In the genomic region with DNA sequence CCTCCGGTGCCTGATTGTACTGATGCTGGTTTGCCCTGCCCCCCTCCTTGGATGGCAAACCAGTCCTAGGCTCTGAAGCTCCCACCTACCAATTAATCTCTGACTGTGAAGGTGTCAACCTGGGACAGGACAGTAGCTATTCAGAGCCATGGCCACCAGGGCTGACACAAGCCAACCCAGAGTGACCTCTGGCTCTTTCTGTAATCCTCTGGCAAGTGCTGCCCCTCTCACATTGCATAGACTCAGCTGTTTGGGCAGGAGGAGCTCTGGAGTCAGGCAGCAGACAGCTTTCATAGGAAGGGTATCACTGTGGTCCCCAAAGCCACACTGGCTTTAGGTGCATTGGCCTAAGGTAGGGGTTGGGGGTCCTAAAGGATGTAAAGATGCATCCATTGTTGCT, we compare ENCODE assay signal across 13 mouse cellular contexts. TPM values are rescaled to one million over a fixed set of nuclear protein-coding genes. Genes with fewer than 3 reads are reported as not detected.
"Had no signal": no experiment of that assay in that cellular context is flagged by ENCODE, and none has a peak within 500 bp of the region (broad histone marks: within the 10 kb centered on the region; RNA-seq: fewer than 3 reads in every experiment).

No protein-coding gene starts in this region.

- H3K4me3 ChIP-seq: kidney, embryonic 15.5 days; left cerebral cortex, adult 2 months; limb, embryonic 10.5 days; liver, embryonic 15.5 days; megakaryocyte, embryonic 14.5 days; midbrain, embryonic 12.5 days had no signal

- H3K27me3 ChIP-seq: kidney, embryonic 15.5 days; liver, embryonic 15.5 days; midbrain, embryonic 12.5 days had no signal

- H3K36me3 ChIP-seq: kidney, embryonic 15.5 days; limb, embryonic 10.5 days; liver, embryonic 15.5 days; midbrain, embryonic 12.5 days had no signal

- H3K4me1 ChIP-seq: liver, embryonic 15.5 days; megakaryocyte, embryonic 14.5 days; midbrain, embryonic 12.5 days had no signal

- H3K27ac ChIP-seq: kidney, embryonic 15.5 days; left cerebral cortex, adult 2 months; limb, embryonic 10.5 days; liver, embryonic 15.5 days; macrophage; midbrain, embryonic 12.5 days had no signal

- DNase-seq: kidney, adult 18-20 months; kidney, postnatal 14 days; lung, adult 2 months; right cerebral cortex, postnatal 14 days; thymus, adult 18-20 months; thymus, postnatal 14 days had no signal

RNA-seq across cellular contexts. Expression of gene Col13a1, which starts 59.7 kb away (rescaled TPM):
- polyA plus RNA-seq: macrophage had no signal
